Mouse (Mus musculus): ENCODE results near the gene Ptpra. TPM values are rescaled to one million over a fixed set of nuclear protein-coding genes. Genes with fewer than 3 reads are reported as not detected.

The Ptpra gene
- polyA plus RNA-seq, 1 experiment from 2014 or later, result 95.1 TPM

DNA sequence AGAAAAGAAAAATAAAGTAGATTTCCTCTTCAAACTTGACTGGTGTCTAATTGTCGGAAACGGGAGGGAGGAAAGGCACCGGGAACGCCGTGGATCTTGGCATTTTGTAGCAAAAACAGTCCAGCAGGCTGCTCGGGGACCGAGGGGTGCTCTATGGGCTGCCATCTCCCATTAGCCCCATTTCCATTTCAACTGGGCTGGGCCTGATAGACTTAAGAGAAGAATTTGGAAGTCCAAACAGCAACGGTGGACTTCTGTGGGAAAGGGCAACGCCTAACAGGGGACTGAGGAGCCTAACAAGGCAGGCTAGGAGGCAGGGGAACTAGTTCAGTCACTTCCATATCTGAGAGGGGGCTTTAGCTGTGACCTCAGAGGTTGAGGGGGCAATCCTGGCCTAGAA, 126.9 kb downstream of the Ptpra start:
- Histone ChIP-seq H3K27me3 (replicated peaks; ENCODE audit: control insufficient read depth, insufficient read depth, low read length) (peaks cover 79% of the 10 kb centered on the region), H3K27ac (ENCODE audit: low read depth) (no peak overlapping the region), H3K4me1 (replicated peaks; ENCODE audit: control insufficient read depth, insufficient read depth, low read length) (0 out of 2 replicates have a peak, but pooled peaks cover 5% of the 10 kb centered on the region), H3K36me3 (ENCODE audit: control insufficient read depth, insufficient read depth, low read length) (no peaks in the 10 kb centered on the region), H3K9me3 (ENCODE audit: control insufficient read depth, low read length) (no peaks in the 10 kb centered on the region), H3K4me2 (ENCODE audit: low read length) (peak overlapping the region; percentile 46), H3K9ac (ENCODE audit: low read length) (no peak overlapping the region), H3K4me3 (ENCODE audit: low read depth, low read length) (peak overlapping the region; percentile 25; the same call in 1 of the 2 replicates)
- WGBS, result 7% methylated on average over 9 of the region's 9 CpGs
- ATAC-seq (replicated peaks; ENCODE audit: low FRiP score, low TSS enrichment, low read depth) (no peak), DNase-seq (ENCODE audit: low spot score) (no peak)

DNA sequence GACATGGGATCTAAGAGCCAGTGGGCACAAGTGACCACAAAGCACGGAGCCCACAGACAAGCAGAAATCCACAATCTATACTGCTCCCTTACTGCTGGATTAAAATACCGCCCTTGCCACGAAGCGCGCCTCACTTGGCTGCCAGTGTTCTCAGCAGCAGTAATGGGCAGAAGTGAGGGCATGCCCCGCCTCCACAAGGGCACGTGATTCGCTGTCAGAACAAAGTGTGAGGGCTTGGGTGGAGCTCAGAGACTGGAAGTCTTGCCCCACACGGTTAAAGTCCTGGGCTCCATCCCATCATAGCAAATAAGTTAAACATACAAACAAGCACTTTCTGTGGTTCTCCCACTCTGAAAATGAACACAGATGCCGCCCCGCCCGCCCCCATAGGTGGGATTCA, 127.6 kb downstream of the Ptpra start:
- H3K9ac ChIP-seq (ENCODE audit: low read length), result no peak overlapping the region
- H3K27ac ChIP-seq (ENCODE audit: low read depth), result no peak overlapping the region
- 5% methylated on average over 12 of the region's 12 CpGs for WGBS
- no peak for ATAC-seq (replicated peaks; ENCODE audit: low FRiP score, low TSS enrichment, low read depth)
- H3K4me2 ChIP-seq (ENCODE audit: low read length), result no peak overlapping the region
- H3K4me3 ChIP-seq (ENCODE audit: low read depth, low read length), result no peak overlapping the region
- peaks cover 85% of the 10 kb centered on the region for H3K27me3 ChIP-seq (replicated peaks; ENCODE audit: control insufficient read depth, insufficient read depth, low read length)
- no peak for DNase-seq (ENCODE audit: low spot score)
- 0 out of 2 replicates have a peak, but pooled peaks cover 5% of the 10 kb centered on the region for H3K4me1 ChIP-seq (replicated peaks; ENCODE audit: control insufficient read depth, insufficient read depth, low read length)
- no peaks in the 10 kb centered on the region for H3K36me3 ChIP-seq (ENCODE audit: control insufficient read depth, insufficient read depth, low read length)
- H3K9me3 ChIP-seq (ENCODE audit: control insufficient read depth, low read length), result no peaks in the 10 kb centered on the region

DNA sequence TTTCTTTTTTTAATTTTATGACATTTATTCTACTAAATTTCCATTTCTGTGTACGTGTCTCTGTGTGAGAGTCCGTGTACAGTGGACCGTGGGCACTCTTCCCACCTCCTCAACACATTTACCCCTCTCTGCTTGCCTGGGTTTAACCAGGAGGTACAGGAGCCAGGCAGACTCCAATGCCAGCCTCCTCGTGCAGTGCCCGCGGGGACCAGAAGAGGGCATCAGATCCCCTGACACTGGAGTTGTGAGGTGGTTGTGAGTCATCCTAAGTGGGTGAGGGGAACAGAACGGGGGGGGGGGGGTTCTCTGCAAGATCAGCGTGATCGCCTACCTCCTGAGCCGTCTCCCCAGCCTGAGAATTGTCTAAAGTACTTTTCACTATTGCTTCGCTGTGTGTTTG, 128.1 kb downstream of the Ptpra start:
- Histone ChIP-seq H3K9me3 (ENCODE audit: control insufficient read depth, low read length) (no peaks in the 10 kb centered on the region), H3K9ac (ENCODE audit: low read length) (no peak overlapping the region), H3K27ac (ENCODE audit: low read depth) (no peak overlapping the region), H3K36me3 (ENCODE audit: control insufficient read depth, insufficient read depth, low read length) (no peaks in the 10 kb centered on the region), H3K4me1 (replicated peaks; ENCODE audit: control insufficient read depth, insufficient read depth, low read length) (0 out of 2 replicates have a peak, but pooled peaks cover 5% of the 10 kb centered on the region), H3K4me2 (ENCODE audit: low read length) (no peak overlapping the region), H3K27me3 (replicated peaks; ENCODE audit: control insufficient read depth, insufficient read depth, low read length) (peaks cover 89% of the 10 kb centered on the region), H3K4me3 (ENCODE audit: low read depth, low read length) (no peak overlapping the region)
- 11% methylated on average over 11 of the region's 11 CpGs for WGBS
- DNase-seq (ENCODE audit: low spot score) (peak; percentile 84), ATAC-seq (replicated peaks; ENCODE audit: low FRiP score, low TSS enrichment, low read depth) (no peak)

DNA sequence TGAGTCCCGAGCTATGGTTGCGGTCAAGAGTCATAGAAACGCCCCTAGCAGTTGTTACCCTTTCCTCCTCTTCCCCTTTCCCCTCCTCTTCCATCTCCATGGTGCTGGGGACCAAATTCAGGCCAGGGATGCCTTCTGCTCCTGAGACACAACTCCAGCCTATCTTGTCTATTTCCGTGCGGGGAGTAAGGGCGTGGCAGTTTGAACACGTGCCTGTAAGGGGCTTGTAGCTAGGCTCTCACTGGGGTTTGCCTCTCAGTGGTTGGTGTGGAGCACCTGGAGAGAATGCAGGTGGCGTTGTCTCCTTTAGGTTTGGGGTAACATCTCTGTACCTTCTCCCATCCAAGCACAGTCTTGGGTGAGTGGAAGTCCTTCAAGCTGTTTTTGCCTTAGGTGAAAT, 129.7 kb downstream of the Ptpra start:
- Histone ChIP-seq H3K27me3 (replicated peaks; ENCODE audit: control insufficient read depth, insufficient read depth, low read length) (peaks cover 83% of the 10 kb centered on the region), H3K9ac (ENCODE audit: low read length) (no peak overlapping the region), H3K4me2 (ENCODE audit: low read length) (no peak overlapping the region), H3K9me3 (ENCODE audit: control insufficient read depth, low read length) (no peaks in the 10 kb centered on the region), H3K36me3 (ENCODE audit: control insufficient read depth, insufficient read depth, low read length) (no peaks in the 10 kb centered on the region), H3K4me3 (ENCODE audit: low read depth, low read length) (peak overlapping the region; percentile 33; the same call in 1 of the 2 replicates), H3K27ac (ENCODE audit: low read depth) (no peak overlapping the region), H3K4me1 (replicated peaks; ENCODE audit: control insufficient read depth, insufficient read depth, low read length) (0 out of 2 replicates have a peak, but pooled peaks cover 5% of the 10 kb centered on the region)
- WGBS, result 6% methylated on average over 8 of the region's 8 CpGs
- DNase-seq (ENCODE audit: low spot score) (no peak), ATAC-seq (replicated peaks; ENCODE audit: low FRiP score, low TSS enrichment, low read depth) (no peak)

DNA sequence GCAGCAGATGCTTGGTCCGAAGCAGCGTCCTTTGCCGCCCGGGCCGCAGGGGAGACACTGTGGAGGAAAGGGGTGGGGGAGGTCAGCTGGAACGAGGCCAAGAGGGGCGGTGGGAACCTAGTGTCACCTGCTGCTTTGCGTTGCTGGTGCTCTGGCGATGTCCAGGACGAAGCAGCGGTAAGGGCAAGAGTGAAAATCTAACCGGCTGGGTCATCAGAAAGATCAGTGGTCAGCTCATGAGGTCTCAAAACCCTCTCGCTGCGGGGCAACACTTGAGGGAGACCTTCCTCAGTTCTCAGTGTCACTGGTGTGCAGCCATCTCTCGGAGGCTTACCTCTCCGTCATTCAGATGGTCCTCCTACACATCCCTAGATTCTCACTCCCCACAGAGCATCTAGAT, 131.1 kb downstream of the Ptpra start:
- Histone ChIP-seq H3K4me1 (replicated peaks; ENCODE audit: control insufficient read depth, insufficient read depth, low read length) (0 out of 2 replicates have a peak, but pooled peaks cover 5% of the 10 kb centered on the region), H3K9me3 (ENCODE audit: control insufficient read depth, low read length) (no peaks in the 10 kb centered on the region), H3K9ac (ENCODE audit: low read length) (no peak overlapping the region), H3K27ac (ENCODE audit: low read depth) (no peak overlapping the region), H3K27me3 (replicated peaks; ENCODE audit: control insufficient read depth, insufficient read depth, low read length) (peaks cover 68% of the 10 kb centered on the region), H3K36me3 (ENCODE audit: control insufficient read depth, insufficient read depth, low read length) (no peaks in the 10 kb centered on the region), H3K4me3 (ENCODE audit: low read depth, low read length) (peak overlapping the region; percentile 33), H3K4me2 (ENCODE audit: low read length) (peak overlapping the region; percentile 55)
- ATAC-seq (replicated peaks; ENCODE audit: low FRiP score, low TSS enrichment, low read depth) (no peak), DNase-seq (ENCODE audit: low spot score) (no peak)
- WGBS, result 5% methylated on average over 16 of the region's 16 CpGs

DNA sequence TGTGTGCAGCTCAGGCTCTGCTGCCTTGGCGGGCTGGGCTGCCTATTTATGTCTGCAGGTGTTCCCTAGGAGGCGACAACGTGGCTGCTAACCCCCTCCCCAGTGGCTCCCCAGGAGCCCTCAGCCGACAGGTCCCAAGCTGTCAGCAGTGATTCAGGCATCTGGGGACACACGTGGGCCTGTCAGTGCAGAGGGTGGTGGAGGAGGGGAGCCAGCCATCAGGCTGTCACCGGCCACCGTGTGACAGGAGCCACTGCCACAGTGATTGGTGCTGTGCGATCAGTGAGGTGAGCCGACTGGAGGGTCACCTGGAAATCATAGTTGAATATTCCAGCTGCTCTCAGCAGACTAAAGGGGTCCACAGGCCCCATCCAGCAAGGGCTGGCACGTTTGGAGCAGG, 132.5 kb downstream of the Ptpra start, which contains the start of gene Avp:
Gene Avp, minus strand, starts transcription at position 3 of the 400 bp plus-strand sequence.
- WGBS, result 43% methylated on average over 10 of the region's 10 CpGs
- Histone ChIP-seq H3K9me3 (ENCODE audit: control insufficient read depth, low read length) (no peaks in the 10 kb centered on the region), H3K4me3 (ENCODE audit: low read depth, low read length) (no peak within 1 kb of the TSS), H3K4me1 (replicated peaks; ENCODE audit: control insufficient read depth, insufficient read depth, low read length) (0 out of 2 replicates have a peak, but pooled peaks cover 5% of the 10 kb centered on the region), H3K27me3 (replicated peaks; ENCODE audit: control insufficient read depth, insufficient read depth, low read length) (peaks cover 55% of the 10 kb centered on the region), H3K36me3 (ENCODE audit: control insufficient read depth, insufficient read depth, low read length) (no peaks in the 10 kb centered on the region), H3K27ac (ENCODE audit: low read depth) (no peak within 1 kb of the TSS), H3K4me2 (ENCODE audit: low read length) (no peak within 1 kb of the TSS), H3K9ac (ENCODE audit: low read length) (no peak within 1 kb of the TSS)
- DNase-seq (ENCODE audit: low spot score) (no peak), ATAC-seq (replicated peaks; ENCODE audit: low FRiP score, low TSS enrichment, low read depth) (no peak)

DNA sequence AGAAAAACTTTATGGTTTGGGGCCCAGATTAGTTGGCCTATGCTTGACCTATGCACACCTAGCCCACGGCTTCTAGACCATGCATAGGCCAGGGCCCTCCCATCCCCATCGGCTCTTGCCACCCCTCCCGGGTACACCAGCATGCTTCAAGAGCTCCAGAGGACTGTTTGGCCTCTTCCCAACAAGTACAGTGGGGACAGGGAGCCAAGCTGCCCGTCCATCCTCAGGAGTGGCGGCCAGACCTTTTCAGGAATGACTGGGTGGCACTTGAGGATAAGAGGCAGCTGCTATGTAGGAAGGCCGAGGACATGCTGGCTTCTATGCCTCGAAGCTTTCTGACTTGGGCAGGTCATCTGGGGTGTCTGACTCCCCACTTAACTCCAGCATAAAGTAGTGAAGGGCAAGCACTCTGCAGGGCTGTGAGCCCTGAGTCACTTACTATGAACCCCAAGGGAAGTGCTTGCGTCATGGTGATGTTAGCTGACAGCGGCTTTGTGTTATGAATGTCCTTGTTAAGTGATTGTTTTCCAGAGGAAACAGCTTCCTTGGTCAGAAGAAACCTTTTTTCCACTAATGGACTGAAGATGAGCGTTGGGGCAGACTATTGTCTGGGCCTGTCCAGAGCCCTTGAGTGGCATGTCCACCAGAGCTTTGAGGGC, 134.0 kb downstream of the Ptpra start:
- Histone ChIP-seq H3K9me3 (ENCODE audit: control insufficient read depth, low read length) (no peaks in the 10 kb centered on the region), H3K4me3 (ENCODE audit: low read depth, low read length) (no peak overlapping the region), H3K9ac (ENCODE audit: low read length) (no peak overlapping the region), H3K27ac (ENCODE audit: low read depth) (no peak overlapping the region), H3K4me1 (replicated peaks; ENCODE audit: control insufficient read depth, insufficient read depth, low read length) (0 out of 2 replicates have a peak, but pooled peaks cover 5% of the 10 kb centered on the region), H3K36me3 (ENCODE audit: control insufficient read depth, insufficient read depth, low read length) (no peaks in the 10 kb centered on the region), H3K4me2 (ENCODE audit: low read length) (no peak overlapping the region), H3K27me3 (replicated peaks; ENCODE audit: control insufficient read depth, insufficient read depth, low read length) (peaks cover 40% of the 10 kb centered on the region)
- DNase-seq (ENCODE audit: low spot score) (no peak), ATAC-seq (replicated peaks; ENCODE audit: low FRiP score, low TSS enrichment, low read depth) (no peak)
- 79% methylated on average over 10 of the region's 10 CpGs for WGBS

DNA sequence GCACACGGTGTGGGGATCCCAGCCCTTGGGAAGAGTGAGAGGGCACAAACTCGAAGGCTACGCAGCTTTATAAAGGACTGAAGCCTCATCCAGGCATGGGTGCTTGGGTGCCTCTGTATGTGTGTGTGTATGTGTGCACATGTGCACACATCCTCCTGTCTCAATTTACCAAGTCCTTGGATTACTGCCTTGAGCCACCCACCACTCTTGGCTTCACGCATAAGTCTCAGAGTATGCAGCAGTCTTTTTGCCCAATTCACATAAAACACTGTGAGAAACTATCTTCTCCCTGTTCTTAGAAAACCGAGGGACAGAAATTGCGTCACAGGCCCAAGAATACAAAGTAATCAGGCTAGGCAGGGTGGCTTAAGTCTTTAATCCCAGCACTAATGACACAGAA, 135.9 kb downstream of the Ptpra start:
- Histone ChIP-seq H3K27me3 (replicated peaks; ENCODE audit: control insufficient read depth, insufficient read depth, low read length) (peaks cover 20% of the 10 kb centered on the region), H3K36me3 (ENCODE audit: control insufficient read depth, insufficient read depth, low read length) (peaks cover 12% of the 10 kb centered on the region), H3K9ac (ENCODE audit: low read length) (no peak overlapping the region), H3K27ac (ENCODE audit: low read depth) (no peak overlapping the region), H3K9me3 (ENCODE audit: control insufficient read depth, low read length) (no peaks in the 10 kb centered on the region), H3K4me3 (ENCODE audit: low read depth, low read length) (no peak overlapping the region), H3K4me2 (ENCODE audit: low read length) (no peak overlapping the region), H3K4me1 (replicated peaks; ENCODE audit: control insufficient read depth, insufficient read depth, low read length) (no peaks in the 10 kb centered on the region)
- WGBS, result 79% methylated on average over 6 of the region's 6 CpGs
- ATAC-seq (replicated peaks; ENCODE audit: low FRiP score, low TSS enrichment, low read depth) (no peak), DNase-seq (ENCODE audit: low spot score) (no peak)

DNA sequence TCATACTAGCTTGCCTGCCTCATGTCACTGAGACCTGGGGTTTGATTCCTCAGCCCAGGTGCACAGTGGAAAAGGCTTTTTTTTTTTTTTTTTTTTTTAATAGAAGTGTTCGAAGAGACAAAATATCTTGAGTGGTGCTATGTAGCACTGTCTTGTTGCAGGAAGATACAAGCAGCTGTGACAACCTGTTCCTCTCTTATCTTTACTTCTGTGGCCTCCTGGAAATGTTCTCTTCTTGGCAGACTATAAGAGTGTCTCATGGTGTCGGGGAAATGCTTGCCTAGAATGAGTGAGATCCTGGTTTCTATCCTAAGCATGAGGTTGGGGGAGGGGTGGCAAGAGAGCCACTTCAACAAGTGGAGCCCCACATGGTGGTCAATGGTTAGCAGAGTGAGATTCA, 138.3 kb downstream of the Ptpra start:
- Histone ChIP-seq H3K27ac (ENCODE audit: low read depth) (no peak overlapping the region), H3K9me3 (ENCODE audit: control insufficient read depth, low read length) (no peaks in the 10 kb centered on the region), H3K4me2 (ENCODE audit: low read length) (no peak overlapping the region), H3K27me3 (replicated peaks; ENCODE audit: control insufficient read depth, insufficient read depth, low read length) (no peaks in the 10 kb centered on the region), H3K9ac (ENCODE audit: low read length) (no peak overlapping the region), H3K4me1 (replicated peaks; ENCODE audit: control insufficient read depth, insufficient read depth, low read length) (no peaks in the 10 kb centered on the region), H3K36me3 (ENCODE audit: control insufficient read depth, insufficient read depth, low read length) (peaks cover 21% of the 10 kb centered on the region), H3K4me3 (ENCODE audit: low read depth, low read length) (no peak overlapping the region)
- ATAC-seq (replicated peaks; ENCODE audit: low FRiP score, low TSS enrichment, low read depth) (no peak), DNase-seq (ENCODE audit: low spot score) (no peak)
- WGBS, result 75% methylated on average over 2 of the region's 2 CpGs
